Mouse (Mus musculus) embryonic fibroblast, embryonic 13.5 days (primary cell): Measurements from ENCODE around the gene Fam178b.

ENCODE experiments used
- CTCF ChIP-seq: IDR thresholded peaks from 2 replicates; pipeline ENCODE4 v1.5.1; 2011; ENCODE audit warnings: mild to moderate bottlenecking, control low read depth, low read length, moderate library complexity, borderline replicate concordance; ENCODE audit not compliant: insufficient read depth
- POLR2A ChIP-seq: IDR thresholded peaks from 2 replicates; pipeline ENCODE4 v1.6.1; 2011; ENCODE audit warnings: low read depth, mild to moderate bottlenecking, control low read depth, low read length, moderate library complexity

GRCm38 (mm10) chr1:36707797-36708196, 24.8 kb upstream of the Fam178b start:
- TF ChIP-seq CTCF (no peak), POLR2A (no peak)
